Mouse (Mus musculus) left cerebral cortex, postnatal 10 days (tissue): ENCODE data around the gene Rhox4a. TPM values are rescaled to one million over a fixed set of nuclear protein-coding genes. Genes with fewer than 3 reads are reported as not detected.
"Not testable (repeated sequence)": the region's sequence is repeated elsewhere in the genome, so short reads cannot be mapped to it uniquely, and the experiment has no call there.

Experiments
- DNase-seq, 2 experiments: peaks; one replicate each; pipeline ENCODE4 v3.0.0; 2021 to 2022; ENCODE audit warnings: low spot score in 2 of 2, mixed read lengths in 1 of 2; ENCODE audit errors: extremely low spot score in 1 of 2
- intact Hi-C: fragments of 180-260 bp; cut with DNase I; formaldehyde crosslinking; loops from one replicate; pipeline ENCODE4 v1.15.1; 2025
- total RNA-seq, 2 experiments: library from RNA; stranded (reverse); gene quantifications; 2 replicates each; pipeline ENCODE4 v1.2.3; 2021

Gene Rhox4a
- not detected for total RNA-seq

- intact Hi-C loops, DNase-seq: not testable (repeated sequence)
Observed at GRCm38 (mm10) chrX:37265038-37265437, at the start of gene Rhox4a. Gene Rhox4a, plus strand, starts transcription at chrX:37265338.

GRCm38 (mm10) chrX:37222158-37222557 is 43.0 kb upstream of the Rhox4a start, which contains the start of gene Rhox1:
Gene Rhox1, minus strand, starts transcription at chrX:37222258.
- DNase-seq, intact Hi-C loops: not testable (repeated sequence)

- intact Hi-C loops, DNase-seq: not testable (repeated sequence)
Observed at GRCm38 (mm10) chrX:37244676-37245075, 20.5 kb upstream of the Rhox4a start, which contains the start of gene Rhox2a. Gene Rhox2a, plus strand, starts transcription at chrX:37244976.

GRCm38 (mm10) chrX:37249619-37250018 is 15.5 kb upstream of the Rhox4a start, which contains the start of gene Rhox3a:
Gene Rhox3a, plus strand, starts transcription at chrX:37249919.
- intact Hi-C loops, DNase-seq: not testable (repeated sequence)

Other genes starting within 250 kb of the Rhox4a start
- not detected for gene Sowahd, start 216.5 kb upstream of the Rhox4a start, total RNA-seq
- gene Rpl39, start 179.9 kb upstream of the Rhox4a start, total RNA-seq = 100 to 1,000 TPM; 416 to 428 TPM
- 10 to 100 TPM; 17.0 to 18.4 TPM for gene Upf3b, start 155.0 kb upstream of the Rhox4a start, total RNA-seq
- 10 to 100 TPM; 15.7 to 21.9 TPM for gene Nkap, start 138.5 kb upstream of the Rhox4a start, total RNA-seq
- gene Akap14, start 96.5 kb upstream of the Rhox4a start, total RNA-seq = not detected
- gene Ndufa1, start 74.2 kb upstream of the Rhox4a start, total RNA-seq = 100 to 1,000 TPM; 225 to 235 TPM
- 1 to 10 TPM; 8.2 to 8.4 TPM for gene Rnf113a1, start 74.1 kb upstream of the Rhox4a start, total RNA-seq
- not detected for gene Gm9, start 54.3 kb upstream of the Rhox4a start, total RNA-seq
- not detected for gene Rhox1, start 43.1 kb upstream of the Rhox4a start, total RNA-seq
- not detected for gene Rhox2a, start 20.4 kb upstream of the Rhox4a start, total RNA-seq
- gene Rhox3a, start 15.4 kb upstream of the Rhox4a start, total RNA-seq = not detected
- gene Rhox3a2, start 114.7 kb downstream of the Rhox4a start, total RNA-seq = not detected
- gene Rhox4a2, start 125.5 kb downstream of the Rhox4a start, total RNA-seq = not detected
- gene Rhox2b, start 146.7 kb downstream of the Rhox4a start, total RNA-seq = not detected
- gene Rhox4b, start 167.2 kb downstream of the Rhox4a start, total RNA-seq = not detected
- not detected for gene Rhox2c, start 188.3 kb downstream of the Rhox4a start, total RNA-seq
- not detected for gene Rhox3c, start 193.2 kb downstream of the Rhox4a start, total RNA-seq
- gene Rhox4c, start 215.0 kb downstream of the Rhox4a start, total RNA-seq = not detected
- gene Rhox2d, start 228.1 kb downstream of the Rhox4a start, total RNA-seq = not detected
- not detected for gene Rhox4d, start 249.0 kb downstream of the Rhox4a start, total RNA-seq